Mouse (Mus musculus): ENCODE data around the gene Foxk1. TPM values are rescaled to one million over a fixed set of nuclear protein-coding genes. Genes with fewer than 3 reads are reported as not detected.

Foxk1 gene
- polyA plus RNA-seq, 1 experiment from 2014 or later = 6.7 TPM

- Histone ChIP-seq H3K27me3 (ENCODE audit: control insufficient read depth, insufficient read depth, low read depth, low read length) (no peaks in the 10 kb centered on the region), H3K27ac (ENCODE audit: low read length) (peak overlapping the region; percentile 63), H3K36me3 (ENCODE audit: control insufficient read depth, insufficient read depth, low read length) (no peaks in the 10 kb centered on the region), H3K4me3 (ENCODE audit: low read depth, low read length) (no peak overlapping the region), H3K9ac (ENCODE audit: low read depth, low read length) (peak overlapping the region; percentile 51; the same call in 1 of the 2 replicates), H3K9me3 (replicated peaks; ENCODE audit: control insufficient read depth, low read length, poor library complexity, severe bottlenecking) (no peaks in the 10 kb centered on the region), H3K4me1 (ENCODE audit: control insufficient read depth, insufficient read depth, low read length) (peaks cover 20% of the 10 kb centered on the region), H3K4me2 (ENCODE audit: low read length) (peak overlapping the region; percentile 36)
- WGBS = 17% methylated on average over 23 of the region's 23 CpGs
- no peak for ATAC-seq
These were observed 16.2 kb upstream of the Foxk1 start for GRCm38 (mm10) chr5:142384911-142385660.

- ATAC-seq = no peak
- no peak overlapping the region for H3K4me2 ChIP-seq (ENCODE audit: low read length)
- H3K4me1 ChIP-seq (ENCODE audit: control insufficient read depth, insufficient read depth, low read length) = peaks cover 20% of the 10 kb centered on the region
- no peak overlapping the region for H3K4me3 ChIP-seq (ENCODE audit: low read depth, low read length)
- no peaks in the 10 kb centered on the region for H3K36me3 ChIP-seq (ENCODE audit: control insufficient read depth, insufficient read depth, low read length)
- WGBS = 27% methylated on average over 6 of the region's 6 CpGs
- H3K9ac ChIP-seq (ENCODE audit: low read depth, low read length) = no peak overlapping the region
- no peaks in the 10 kb centered on the region for H3K9me3 ChIP-seq (replicated peaks; ENCODE audit: control insufficient read depth, low read length, poor library complexity, severe bottlenecking)
- peak overlapping the region; percentile 59 for H3K27ac ChIP-seq (ENCODE audit: low read length)
- no peaks in the 10 kb centered on the region for H3K27me3 ChIP-seq (ENCODE audit: control insufficient read depth, insufficient read depth, low read depth, low read length)
These were observed 15.0 kb upstream of the Foxk1 start for GRCm38 (mm10) chr5:142386329-142386728.

- Histone ChIP-seq H3K36me3 (ENCODE audit: control insufficient read depth, insufficient read depth, low read length) (no peaks in the 10 kb centered on the region), H3K9ac (ENCODE audit: low read depth, low read length) (no peak overlapping the region), H3K27me3 (ENCODE audit: control insufficient read depth, insufficient read depth, low read depth, low read length) (no peaks in the 10 kb centered on the region), H3K4me2 (ENCODE audit: low read length) (peak overlapping the region; percentile 8; the same call in 1 of the 2 replicates), H3K4me3 (ENCODE audit: low read depth, low read length) (no peak overlapping the region), H3K9me3 (replicated peaks; ENCODE audit: control insufficient read depth, low read length, poor library complexity, severe bottlenecking) (no peaks in the 10 kb centered on the region), H3K27ac (ENCODE audit: low read length) (peak overlapping the region; percentile 59), H3K4me1 (ENCODE audit: control insufficient read depth, insufficient read depth, low read length) (peaks cover 20% of the 10 kb centered on the region)
- peak; percentile 80 for ATAC-seq
- 31% methylated on average over 17 of the region's 17 CpGs for WGBS
These were observed 14.3 kb upstream of the Foxk1 start for GRCm38 (mm10) chr5:142386784-142387680.

GRCm38 (mm10) chr5:142387716-142388115 lies 13.6 kb upstream of the Foxk1 start:
- no peak for ATAC-seq
- no peak overlapping the region for H3K4me3 ChIP-seq (ENCODE audit: low read depth, low read length)
- H3K36me3 ChIP-seq (ENCODE audit: control insufficient read depth, insufficient read depth, low read length) = no peaks in the 10 kb centered on the region
- H3K27me3 ChIP-seq (ENCODE audit: control insufficient read depth, insufficient read depth, low read depth, low read length) = no peaks in the 10 kb centered on the region
- peak overlapping the region; percentile 59; the same call in 1 of the 2 replicates for H3K27ac ChIP-seq (ENCODE audit: low read length)
- peaks cover 20% of the 10 kb centered on the region for H3K4me1 ChIP-seq (ENCODE audit: control insufficient read depth, insufficient read depth, low read length)
- no peaks in the 10 kb centered on the region for H3K9me3 ChIP-seq (replicated peaks; ENCODE audit: control insufficient read depth, low read length, poor library complexity, severe bottlenecking)
- no peak overlapping the region for H3K4me2 ChIP-seq (ENCODE audit: low read length)
- WGBS = 78% methylated on average over 4 of the region's 4 CpGs
- H3K9ac ChIP-seq (ENCODE audit: low read depth, low read length) = no peak overlapping the region

- Histone ChIP-seq H3K4me3 (ENCODE audit: low read depth, low read length) (no peak overlapping the region), H3K9ac (ENCODE audit: low read depth, low read length) (no peak overlapping the region), H3K9me3 (replicated peaks; ENCODE audit: control insufficient read depth, low read length, poor library complexity, severe bottlenecking) (no peaks in the 10 kb centered on the region), H3K27me3 (ENCODE audit: control insufficient read depth, insufficient read depth, low read depth, low read length) (no peaks in the 10 kb centered on the region), H3K36me3 (ENCODE audit: control insufficient read depth, insufficient read depth, low read length) (no peaks in the 10 kb centered on the region), H3K27ac (ENCODE audit: low read length) (no peak overlapping the region), H3K4me1 (ENCODE audit: control insufficient read depth, insufficient read depth, low read length) (peaks cover 4% of the 10 kb centered on the region), H3K4me2 (ENCODE audit: low read length) (no peak overlapping the region)
- no peak for ATAC-seq
- 37% methylated on average over 5 of the region's 5 CpGs for WGBS
These were observed 9.6 kb upstream of the Foxk1 start for GRCm38 (mm10) chr5:142391691-142392090.

- no peak for ATAC-seq
- WGBS = 93% methylated on average over 6 of the region's 6 CpGs
- H3K27ac ChIP-seq (ENCODE audit: low read length) = no peak overlapping the region
- H3K9me3 ChIP-seq (replicated peaks; ENCODE audit: control insufficient read depth, low read length, poor library complexity, severe bottlenecking) = no peaks in the 10 kb centered on the region
- H3K4me1 ChIP-seq (ENCODE audit: control insufficient read depth, insufficient read depth, low read length) = no peaks in the 10 kb centered on the region; the same call in 1 of the 2 replicates
- no peak overlapping the region for H3K4me3 ChIP-seq (ENCODE audit: low read depth, low read length)
- H3K9ac ChIP-seq (ENCODE audit: low read depth, low read length) = no peak overlapping the region
- no peak overlapping the region for H3K4me2 ChIP-seq (ENCODE audit: low read length)
- H3K27me3 ChIP-seq (ENCODE audit: control insufficient read depth, insufficient read depth, low read depth, low read length) = no peaks in the 10 kb centered on the region
- no peaks in the 10 kb centered on the region for H3K36me3 ChIP-seq (ENCODE audit: control insufficient read depth, insufficient read depth, low read length)
These were observed 6.6 kb upstream of the Foxk1 start for GRCm38 (mm10) chr5:142394602-142395252.

GRCm38 (mm10) chr5:142395909-142396308 lies 5.4 kb upstream of the Foxk1 start:
- Histone ChIP-seq H3K9ac (ENCODE audit: low read depth, low read length) (no peak overlapping the region), H3K4me2 (ENCODE audit: low read length) (no peak overlapping the region), H3K9me3 (replicated peaks; ENCODE audit: control insufficient read depth, low read length, poor library complexity, severe bottlenecking) (no peaks in the 10 kb centered on the region), H3K27ac (ENCODE audit: low read length) (0 out of 2 replicates have a peak overlapping the region, but pooled peaks have one; percentile 10), H3K4me3 (ENCODE audit: low read depth, low read length) (no peak overlapping the region), H3K4me1 (ENCODE audit: control insufficient read depth, insufficient read depth, low read length) (peaks cover 6% of the 10 kb centered on the region), H3K36me3 (ENCODE audit: control insufficient read depth, insufficient read depth, low read length) (no peaks in the 10 kb centered on the region), H3K27me3 (ENCODE audit: control insufficient read depth, insufficient read depth, low read depth, low read length) (no peaks in the 10 kb centered on the region)
- 5% methylated on average over 5 of the region's 5 CpGs for WGBS
- no peak for ATAC-seq

- H3K27ac ChIP-seq (ENCODE audit: low read length) = peak overlapping the region; percentile 86; the same call in 1 of the 2 replicates
- H3K9ac ChIP-seq (ENCODE audit: low read depth, low read length) = peak overlapping the region; percentile 58
- H3K36me3 ChIP-seq (ENCODE audit: control insufficient read depth, insufficient read depth, low read length) = no peaks in the 10 kb centered on the region
- H3K27me3 ChIP-seq (ENCODE audit: control insufficient read depth, insufficient read depth, low read depth, low read length) = no peaks in the 10 kb centered on the region
- ATAC-seq = 0 out of 2 replicates have a peak, but pooled peaks have one; percentile 2
- H3K9me3 ChIP-seq (replicated peaks; ENCODE audit: control insufficient read depth, low read length, poor library complexity, severe bottlenecking) = no peaks in the 10 kb centered on the region
- peaks cover 38% of the 10 kb centered on the region for H3K4me1 ChIP-seq (ENCODE audit: control insufficient read depth, insufficient read depth, low read length)
- H3K4me2 ChIP-seq (ENCODE audit: low read length) = peak overlapping the region; percentile 96
- H3K4me3 ChIP-seq (ENCODE audit: low read depth, low read length) = peak overlapping the region; percentile 98
- 24% methylated on average over 17 of the region's 17 CpGs for WGBS
These were observed 965 bp upstream of the Foxk1 start for GRCm38 (mm10) chr5:142400181-142400883.
